Mouse (Mus musculus): ENCODE measurements around the gene Nudt8.
A peak's percentile ranks its signal among the peaks of the same experiment; 100 is the strongest.

The Nudt8 gene

GRCm38 (mm10) chr19:3988066-3988465 lies 12.3 kb upstream of the Nudt8 start:
- no peak for DNase-seq (ENCODE audit: low spot score in 2 of 2)

GRCm38 (mm10) chr19:3988750-3989149 lies 11.6 kb upstream of the Nudt8 start:
- DNase-seq (ENCODE audit: low spot score in 2 of 2) = no peak

GRCm38 (mm10) chr19:3990804-3991203 lies 9.6 kb upstream of the Nudt8 start:
- DNase-seq (ENCODE audit: low spot score in 2 of 2) = no peak

GRCm38 (mm10) chr19:3991562-3991961 lies 8.8 kb upstream of the Nudt8 start:
- no peak for DNase-seq (ENCODE audit: low spot score in 2 of 2)

- DNase-seq (ENCODE audit: low spot score in 2 of 2) = no peak
These were observed 8.4 kb upstream of the Nudt8 start for GRCm38 (mm10) chr19:3991966-3992365.

GRCm38 (mm10) chr19:3992416-3992815 lies 8.0 kb upstream of the Nudt8 start, which contains the start of gene Tbx10:
Tbx10 (plus strand) TSS chr19:3992752.
- DNase-seq (ENCODE audit: low spot score in 2 of 2) = no peak

- no peak for DNase-seq (ENCODE audit: low spot score in 2 of 2)
These were observed 5.4 kb upstream of the Nudt8 start for GRCm38 (mm10) chr19:3994932-3995331.

- DNase-seq (ENCODE audit: low spot score in 2 of 2) = no peak
These were observed 4.9 kb upstream of the Nudt8 start for GRCm38 (mm10) chr19:3995505-3995904.

- no peak for DNase-seq (ENCODE audit: low spot score in 2 of 2)
These were observed 4.3 kb upstream of the Nudt8 start for GRCm38 (mm10) chr19:3996106-3996505.

GRCm38 (mm10) chr19:3996747-3997146 lies 3.6 kb upstream of the Nudt8 start:
- DNase-seq (ENCODE audit: low spot score in 2 of 2) = no peak

- DNase-seq (ENCODE audit: low spot score in 2 of 2) = no peak
These were observed 3.1 kb upstream of the Nudt8 start for GRCm38 (mm10) chr19:3997231-3997630.

- DNase-seq (ENCODE audit: low spot score in 2 of 2) = no peak
These were observed 2.0 kb upstream of the Nudt8 start for GRCm38 (mm10) chr19:3998335-3998734.

GRCm38 (mm10) chr19:3999121-3999730 lies 1.2 kb upstream of the Nudt8 start:
- DNase-seq (ENCODE audit: low spot score in 2 of 2) = no peak

- DNase-seq (ENCODE audit: low spot score in 2 of 2) = no peak
These were observed 657 bp downstream of the Nudt8 start for GRCm38 (mm10) chr19:4000949-4001525.

- no peak for DNase-seq (ENCODE audit: low spot score in 2 of 2)
These were observed 1.4 kb downstream of the Nudt8 start for GRCm38 (mm10) chr19:4001752-4002151.

- DNase-seq (ENCODE audit: low spot score in 2 of 2) = no peak
These were observed 2.7 kb downstream of the Nudt8 start, which contains the start of gene Doc2g for GRCm38 (mm10) chr19:4003112-4003511. Doc2g (plus strand) TSS chr19:4003313.

- DNase-seq (ENCODE audit: low spot score in 2 of 2) = no peak
These were observed 3.3 kb downstream of the Nudt8 start for GRCm38 (mm10) chr19:4003641-4004040.

GRCm38 (mm10) chr19:4004331-4004730 lies 4.0 kb downstream of the Nudt8 start:
- DNase-seq (ENCODE audit: low spot score in 2 of 2) = no peak

- DNase-seq (ENCODE audit: low spot score in 2 of 2) = no peak
These were observed 4.7 kb downstream of the Nudt8 start for GRCm38 (mm10) chr19:4005091-4005490.

GRCm38 (mm10) chr19:4005971-4006370 lies 5.6 kb downstream of the Nudt8 start:
- DNase-seq (ENCODE audit: low spot score in 2 of 2) = no peak

GRCm38 (mm10) chr19:4011086-4011485 lies 10.7 kb downstream of the Nudt8 start:
- DNase-seq (ENCODE audit: low spot score in 2 of 2) = no peak

GRCm38 (mm10) chr19:4012432-4013022 lies 12.1 kb downstream of the Nudt8 start, which contains the start of gene Ndufv1:
Ndufv1 (minus strand) TSS chr19:4012806.
- DNase-seq (ENCODE audit: low spot score in 2 of 2) = peak; percentile 94 to 95

GRCm38 (mm10) chr19:4013066-4013465 lies 12.7 kb downstream of the Nudt8 start:
- DNase-seq (ENCODE audit: low spot score in 2 of 2) = no peak

All from natural killer cell, adult 2 months (primary cell).